Mouse (Mus musculus): ENCODE measurements around the gene Clba1. TPM values are rescaled to one million over a fixed set of nuclear protein-coding genes. Genes with fewer than 3 reads are reported as not detected.
"Not testable (repeated sequence)": the region's sequence is repeated elsewhere in the genome, so short reads cannot be mapped to it uniquely, and the experiment has no call there.

Clba1 gene
- polyA plus RNA-seq, 1 experiment from 2014 or later = 9.5 TPM

GRCm38 (mm10) chr12:112802917-112803316 is 5.8 kb upstream of the Clba1 start:
- Histone ChIP-seq H3K9ac (no peak overlapping the region), H3K27me3 (replicated peaks) (peaks cover 62% of the 10 kb centered on the region), H3K36me3 (no peaks in the 10 kb centered on the region), H3K4me3 (no peak overlapping the region), H3K9me3 (replicated peaks) (no peaks in the 10 kb centered on the region), H3K27ac (ENCODE audit: poor library complexity, severe bottlenecking) (no peak overlapping the region), H3K4me2 (peak overlapping the region; percentile 100), H3K4me1 (replicated peaks) (peaks cover 27% of the 10 kb centered on the region)
- WGBS = 25% methylated on average over 3 of the region's 3 CpGs
- no peak for ATAC-seq (ENCODE audit: insufficient number of reproducible peaks, low FRiP score)

- no peak for ATAC-seq (ENCODE audit: insufficient number of reproducible peaks, low FRiP score)
- Histone ChIP-seq H3K27ac (ENCODE audit: poor library complexity, severe bottlenecking) (no peak overlapping the region), H3K4me1 (replicated peaks) (peaks cover 28% of the 10 kb centered on the region), H3K9me3 (replicated peaks) (no peaks in the 10 kb centered on the region), H3K4me3 (no peak overlapping the region), H3K27me3 (replicated peaks) (peaks cover 56% of the 10 kb centered on the region), H3K36me3 (no peaks in the 10 kb centered on the region), H3K9ac (no peak overlapping the region), H3K4me2 (no peak overlapping the region)
- 42% methylated on average over 13 of the region's 13 CpGs for WGBS
These were observed 4.7 kb upstream of the Clba1 start for GRCm38 (mm10) chr12:112804046-112804445.

GRCm38 (mm10) chr12:112806044-112806443 is 2.7 kb upstream of the Clba1 start:
- WGBS = 65% methylated on average over 6 of the region's 6 CpGs
- no peak overlapping the region for H3K9ac ChIP-seq
- ATAC-seq (ENCODE audit: insufficient number of reproducible peaks, low FRiP score) = no peak
- no peaks in the 10 kb centered on the region for H3K36me3 ChIP-seq
- peaks cover 41% of the 10 kb centered on the region for H3K27me3 ChIP-seq (replicated peaks)
- H3K27ac ChIP-seq (ENCODE audit: poor library complexity, severe bottlenecking) = no peak overlapping the region
- peaks cover 43% of the 10 kb centered on the region for H3K4me1 ChIP-seq (replicated peaks)
- H3K4me3 ChIP-seq = no peak overlapping the region
- H3K4me2 ChIP-seq = no peak overlapping the region
- H3K9me3 ChIP-seq (replicated peaks) = no peaks in the 10 kb centered on the region

- Histone ChIP-seq H3K9ac (no peak overlapping the region), H3K36me3 (no peaks in the 10 kb centered on the region), H3K4me2 (no peak overlapping the region), H3K4me1 (replicated peaks) (peaks cover 45% of the 10 kb centered on the region), H3K4me3 (no peak overlapping the region), H3K27ac (ENCODE audit: poor library complexity, severe bottlenecking) (no peak overlapping the region), H3K27me3 (replicated peaks) (peaks cover 27% of the 10 kb centered on the region), H3K9me3 (replicated peaks) (no peaks in the 10 kb centered on the region)
- ATAC-seq (ENCODE audit: insufficient number of reproducible peaks, low FRiP score) = no peak
- WGBS = 82% methylated on average over 4 of the region's 4 CpGs
These were observed 941 bp upstream of the Clba1 start for GRCm38 (mm10) chr12:112807796-112808195.

GRCm38 (mm10) chr12:112808212-112808586 is 538 bp upstream of the Clba1 start:
- Histone ChIP-seq H3K4me3 (peak overlapping the region; percentile 73), H3K9me3 (replicated peaks) (no peaks in the 10 kb centered on the region), H3K27ac (ENCODE audit: poor library complexity, severe bottlenecking) (no peak overlapping the region), H3K36me3 (no peaks in the 10 kb centered on the region), H3K9ac (peak overlapping the region; percentile 74), H3K27me3 (replicated peaks) (peaks cover 23% of the 10 kb centered on the region), H3K4me1 (replicated peaks) (peaks cover 44% of the 10 kb centered on the region), H3K4me2 (peak overlapping the region; percentile 94)
- ATAC-seq (ENCODE audit: insufficient number of reproducible peaks, low FRiP score) = no peak
- 70% methylated on average over 5 of the region's 5 CpGs for WGBS

- H3K27ac ChIP-seq (ENCODE audit: poor library complexity, severe bottlenecking) = 0 out of 2 replicates have a peak overlapping the region, but pooled peaks have one; percentile 28
- H3K9ac ChIP-seq = peak overlapping the region; percentile 74
- H3K4me2 ChIP-seq = peak overlapping the region; percentile 94
- H3K9me3 ChIP-seq (replicated peaks) = no peaks in the 10 kb centered on the region
- 18% methylated on average over 8 of the region's 8 CpGs for WGBS
- no peak for ATAC-seq (ENCODE audit: insufficient number of reproducible peaks, low FRiP score)
- peaks cover 40% of the 10 kb centered on the region for H3K4me1 ChIP-seq (replicated peaks)
- H3K4me3 ChIP-seq = peak overlapping the region; percentile 73
- H3K27me3 ChIP-seq (replicated peaks) = peaks cover 16% of the 10 kb centered on the region
- H3K36me3 ChIP-seq = peaks cover 9% of the 10 kb centered on the region
These were observed 904 bp downstream of the Clba1 start for GRCm38 (mm10) chr12:112809641-112810040.

- H3K27ac ChIP-seq (ENCODE audit: poor library complexity, severe bottlenecking) = no peak overlapping the region
- WGBS = 52% methylated on average over 18 of the region's 19 CpGs
- peak overlapping the region; percentile 94 for H3K4me2 ChIP-seq
- H3K9ac ChIP-seq = peak overlapping the region; percentile 74
- H3K36me3 ChIP-seq = peaks cover 15% of the 10 kb centered on the region
- H3K9me3 ChIP-seq (replicated peaks) = no peaks in the 10 kb centered on the region
- H3K27me3 ChIP-seq (replicated peaks) = peaks cover 12% of the 10 kb centered on the region
- no peak for ATAC-seq (ENCODE audit: insufficient number of reproducible peaks, low FRiP score)
- H3K4me1 ChIP-seq (replicated peaks) = peaks cover 40% of the 10 kb centered on the region
- peak overlapping the region; percentile 73 for H3K4me3 ChIP-seq
These were observed 1.6 kb downstream of the Clba1 start for GRCm38 (mm10) chr12:112810092-112810885.

- 89% methylated on average over 7 of the region's 7 CpGs for WGBS
- no peaks in the 10 kb centered on the region for H3K9me3 ChIP-seq (replicated peaks)
- H3K9ac ChIP-seq = no peak overlapping the region
- ATAC-seq (ENCODE audit: insufficient number of reproducible peaks, low FRiP score) = no peak
- no peak overlapping the region for H3K27ac ChIP-seq (ENCODE audit: poor library complexity, severe bottlenecking)
- H3K36me3 ChIP-seq = peaks cover 41% of the 10 kb centered on the region
- H3K27me3 ChIP-seq (replicated peaks) = no peaks in the 10 kb centered on the region
- peaks cover 43% of the 10 kb centered on the region for H3K4me1 ChIP-seq (replicated peaks)
- no peak overlapping the region for H3K4me2 ChIP-seq
- H3K4me3 ChIP-seq = no peak overlapping the region
These were observed 4.6 kb downstream of the Clba1 start for GRCm38 (mm10) chr12:112813370-112813769.

GRCm38 (mm10) chr12:112814682-112815470 is 6.1 kb downstream of the Clba1 start:
- no peaks in the 10 kb centered on the region for H3K9me3 ChIP-seq (replicated peaks)
- no peak overlapping the region for H3K4me3 ChIP-seq
- H3K27me3 ChIP-seq (replicated peaks) = no peaks in the 10 kb centered on the region
- no peak overlapping the region for H3K4me2 ChIP-seq
- peaks cover 34% of the 10 kb centered on the region for H3K4me1 ChIP-seq (replicated peaks)
- no peak overlapping the region for H3K9ac ChIP-seq
- ATAC-seq (ENCODE audit: insufficient number of reproducible peaks, low FRiP score) = no peak
- 72% methylated on average over 14 of the region's 14 CpGs for WGBS
- peaks cover 55% of the 10 kb centered on the region for H3K36me3 ChIP-seq
- H3K27ac ChIP-seq (ENCODE audit: poor library complexity, severe bottlenecking) = no peak overlapping the region

GRCm38 (mm10) chr12:112816294-112816693 is 7.6 kb downstream of the Clba1 start:
- Histone ChIP-seq H3K27ac (ENCODE audit: poor library complexity, severe bottlenecking) (no peak overlapping the region), H3K9me3 (replicated peaks) (no peaks in the 10 kb centered on the region), H3K4me3 (no peak overlapping the region), H3K4me1 (replicated peaks) (peaks cover 27% of the 10 kb centered on the region), H3K9ac (no peak overlapping the region), H3K27me3 (replicated peaks) (no peaks in the 10 kb centered on the region), H3K36me3 (peaks cover 68% of the 10 kb centered on the region), H3K4me2 (no peak overlapping the region)
- ATAC-seq (ENCODE audit: insufficient number of reproducible peaks, low FRiP score) = no peak
- WGBS = 56% methylated on average over 4 of the region's 4 CpGs

- not testable (repeated sequence) for H3K4me2 ChIP-seq; H3K27me3 ChIP-seq (replicated peaks); H3K4me3 ChIP-seq; H3K9me3 ChIP-seq (replicated peaks); H3K27ac ChIP-seq (ENCODE audit: poor library complexity, severe bottlenecking); H3K9ac ChIP-seq; ATAC-seq (ENCODE audit: insufficient number of reproducible peaks, low FRiP score)
- Histone ChIP-seq H3K4me1 (replicated peaks) (peaks cover 27% of the 10 kb centered on the region), H3K36me3 (peaks cover 74% of the 10 kb centered on the region)
- WGBS = 76% methylated on average over 7 of the region's 7 CpGs
These were observed 8.1 kb downstream of the Clba1 start for GRCm38 (mm10) chr12:112816866-112817265.

All from heart, embryonic 12.5 days (tissue).